Mouse (Mus musculus): ENCODE results near the gene Nfxl1.
"Not testable (repeated sequence)": the region's sequence is repeated elsewhere in the genome, so short reads cannot be mapped to it uniquely, and the experiment has no call there.

Gene Nfxl1

GRCm38 (mm10) chr5:72559544-72560049, at the start of gene Nfxl1:
Nfxl1 (minus strand) TSS chr5:72559684.
- peak; percentile 96 for DNase-seq (ENCODE audit: low read depth, low spot score)

- no peak for DNase-seq (ENCODE audit: low read depth, low spot score)
These were observed 43.7 kb upstream of the Nfxl1 start for GRCm38 (mm10) chr5:72603138-72603537.

- DNase-seq (ENCODE audit: low read depth, low spot score), result peak; percentile 65
These were observed 41.5 kb upstream of the Nfxl1 start for GRCm38 (mm10) chr5:72601006-72601405.

- DNase-seq (ENCODE audit: low read depth, low spot score), result no peak
These were observed 27.8 kb upstream of the Nfxl1 start, which contains the start of gene Gm5868 for GRCm38 (mm10) chr5:72587192-72587681. Gm5868 (minus strand) TSS chr5:72587551.

GRCm38 (mm10) chr5:72586667-72587191, 27.2 kb upstream of the Nfxl1 start:
- not testable (repeated sequence) for DNase-seq (ENCODE audit: low read depth, low spot score)

GRCm38 (mm10) chr5:72586122-72586521, 26.6 kb upstream of the Nfxl1 start:
- DNase-seq (ENCODE audit: low read depth, low spot score), result not testable (repeated sequence)

- DNase-seq (ENCODE audit: low read depth, low spot score), result not testable (repeated sequence)
These were observed 21.5 kb upstream of the Nfxl1 start, which contains the start of gene Zar1 for GRCm38 (mm10) chr5:72580970-72581332. Zar1 (minus strand) TSS chr5:72581254.

- not testable (repeated sequence) for DNase-seq (ENCODE audit: low read depth, low spot score)
These were observed 20.8 kb upstream of the Nfxl1 start for GRCm38 (mm10) chr5:72580088-72580969.

GRCm38 (mm10) chr5:72579599-72579998, 20.1 kb upstream of the Nfxl1 start:
- DNase-seq (ENCODE audit: low read depth, low spot score), result not testable (repeated sequence)

GRCm38 (mm10) chr5:72565621-72566020, 6.1 kb upstream of the Nfxl1 start:
- no peak for DNase-seq (ENCODE audit: low read depth, low spot score)

- DNase-seq (ENCODE audit: low read depth, low spot score), result not testable (repeated sequence)
These were observed 3.7 kb upstream of the Nfxl1 start for GRCm38 (mm10) chr5:72563183-72563582.

- DNase-seq (ENCODE audit: low read depth, low spot score), result no peak
These were observed 1.6 kb upstream of the Nfxl1 start for GRCm38 (mm10) chr5:72560976-72561628.

- no peak for DNase-seq (ENCODE audit: low read depth, low spot score)
These were observed 563 bp downstream of the Nfxl1 start for GRCm38 (mm10) chr5:72558716-72559526.

- no peak for DNase-seq (ENCODE audit: low read depth, low spot score)
These were observed 3.2 kb downstream of the Nfxl1 start for GRCm38 (mm10) chr5:72556245-72556644.

- no peak for DNase-seq (ENCODE audit: low read depth, low spot score)
These were observed 8.3 kb downstream of the Nfxl1 start for GRCm38 (mm10) chr5:72551209-72551608.

- DNase-seq (ENCODE audit: low read depth, low spot score), result no peak
These were observed 30.6 kb downstream of the Nfxl1 start for GRCm38 (mm10) chr5:72528896-72529295.

GRCm38 (mm10) chr5:72513808-72514207, 45.7 kb downstream of the Nfxl1 start:
- no peak for DNase-seq (ENCODE audit: low read depth, low spot score)

- no peak for DNase-seq (ENCODE audit: low read depth, low spot score)
These were observed 53.7 kb downstream of the Nfxl1 start for GRCm38 (mm10) chr5:72505740-72506139.

GRCm38 (mm10) chr5:72503531-72504523, 55.7 kb downstream of the Nfxl1 start, which contains the start of gene Corin:
Corin (minus strand) TSS chr5:72504473.
- peak; percentile 26 for DNase-seq (ENCODE audit: low read depth, low spot score)

- no peak for DNase-seq (ENCODE audit: low read depth, low spot score)
These were observed 56.7 kb downstream of the Nfxl1 start for GRCm38 (mm10) chr5:72502778-72503177.
